Mouse (Mus musculus): ENCODE measurements around the gene Twf2. TPM values are rescaled to one million over a fixed set of nuclear protein-coding genes. Genes with fewer than 3 reads are reported as not detected.

Twf2 gene
- total and polyA plus RNA-seq, 3 experiments: 66.8 to 101 TPM; not detected in 1

GRCm38 (mm10) chr9:106173363-106173762 is 29.5 kb upstream of the Twf2 start:
- TF ChIP-seq GATA1 (IDR thresholded peaks at IDR 0.05; ENCODE audit: low read depth, low read length) (no peak), SIN3A (IDR thresholded peaks at IDR 0.05; ENCODE audit: low read length) (0 out of 2 replicates have a peak, but pooled peaks have one; percentile 39), RCOR1 (IDR thresholded peaks at IDR 0.05; ENCODE audit: low read depth, low read length) (no peak), MAZ (IDR thresholded peaks at IDR 0.05; ENCODE audit: low read depth, low read length) (no peak), HCFC1 (IDR thresholded peaks at IDR 0.05; ENCODE audit: low read depth, low read length) (no peak), BHLHE40 (IDR thresholded peaks at IDR 0.05; ENCODE audit: borderline replicate concordance, low read depth, low read length) (no peak), ZNF384 (IDR thresholded peaks at IDR 0.05; ENCODE audit: low read depth, low read length) (no peak), MYC (IDR thresholded peaks at IDR 0.05; ENCODE audit: low read depth, low read length) (peak; percentile 39; the same call in 1 of the 2 replicates), TCF12 (IDR thresholded peaks at IDR 0.05; ENCODE audit: low read depth, low read length) (no peak), MXI1 (IDR thresholded peaks at IDR 0.05; ENCODE audit: low read depth, low read length) (peak; percentile 90), MAX (IDR thresholded peaks at IDR 0.05; ENCODE audit: low read length) (peak; percentile 71), TAL1 (IDR thresholded peaks at IDR 0.05; ENCODE audit: low read length) (no peak), TBP (IDR thresholded peaks at IDR 0.05; ENCODE audit: low read depth, low read length) (no peak), MYB (IDR thresholded peaks at IDR 0.05; ENCODE audit: low read depth, low read length) (no peak), CTCF (IDR thresholded peaks at IDR 0.05 in 2 of 3, conservative IDR thresholded peaks at IDR 0.05 in 1 of 3; ENCODE audit: control insufficient read depth in 1 of 3, insufficient read depth in 1 of 3, low read depth in 2 of 3, low read length in 3 of 3, poor library complexity in 1 of 3, severe bottlenecking in 1 of 3) (no peak), SMC3 (IDR thresholded peaks at IDR 0.05; ENCODE audit: low read depth, low read length) (no peak), POLR2A (IDR thresholded peaks at IDR 0.05; ENCODE audit: control insufficient read depth in 1 of 2, insufficient read depth in 1 of 2, low read depth in 1 of 2, low read length in 2 of 2, poor library complexity in 1 of 2) (no peak)
- no peaks in the 10 kb centered on the region for H3K27me3 ChIP-seq (ENCODE audit: control insufficient read depth in 1 of 2, insufficient read depth in 2 of 2, low read length in 2 of 2)
- H3K27ac ChIP-seq (ENCODE audit: control insufficient read depth, low read depth, low read length): no peak overlapping the region
- no peak for DNase-seq (ENCODE audit: low read depth, low spot score)
- H3K9ac ChIP-seq (ENCODE audit: control insufficient read depth, low read depth, low read length, poor library complexity, severe bottlenecking): peak overlapping the region; percentile 57
- H3K4me1 ChIP-seq (ENCODE audit: control insufficient read depth in 1 of 2, insufficient read depth in 2 of 2, low read length in 2 of 2): peaks cover 21 to 24% of the 10 kb centered on the region in 2 experiments
- peaks cover 58% of the 10 kb centered on the region for H3K79me2 ChIP-seq (ENCODE audit: control insufficient read depth, insufficient read depth, low read length, poor library complexity)
- H3K4me3 ChIP-seq (ENCODE audit: control insufficient read depth in 1 of 2, insufficient read depth in 1 of 2, low read depth in 2 of 2, low read length in 2 of 2): peak overlapping the region; percentile 55 to 74
- peaks cover 15 to 35% of the 10 kb centered on the region in 2 experiments for H3K36me3 ChIP-seq (ENCODE audit: control insufficient read depth in 1 of 2, insufficient read depth in 2 of 2, low read length in 2 of 2)
- H3K9me3 ChIP-seq (replicated peaks; ENCODE audit: insufficient read depth, low read length): no peaks in the 10 kb centered on the region

- TF ChIP-seq TAL1 (IDR thresholded peaks at IDR 0.05; ENCODE audit: low read length) (no peak), POLR2AphosphoS2 (IDR thresholded peaks at IDR 0.05; ENCODE audit: low read length) (no peak), EP300 (IDR thresholded peaks at IDR 0.05; ENCODE audit: low read depth in 1 of 2, low read length in 2 of 2) (peak in 1 of 2 experiments; percentile 13; a peak in 1 of 4 replicates), GATA1 (IDR thresholded peaks at IDR 0.05; ENCODE audit: low read depth, low read length) (peak; percentile 39; the same call in 1 of the 2 replicates), MEF2A (IDR thresholded peaks at IDR 0.05; ENCODE audit: extremely low read depth, insufficient replicate concordance, low read depth, low read length, poor library complexity, severe bottlenecking) (peak; percentile 85; the same call in 1 of the 2 replicates), SMC3 (IDR thresholded peaks at IDR 0.05; ENCODE audit: low read depth, low read length) (no peak), ETS1 (IDR thresholded peaks at IDR 0.05; ENCODE audit: low read depth, low read length) (peak; percentile 50; the same call in 1 of the 2 replicates), ZNF384 (IDR thresholded peaks at IDR 0.05; ENCODE audit: low read depth, low read length) (peak; percentile 75), TCF12 (IDR thresholded peaks at IDR 0.05; ENCODE audit: low read depth, low read length) (0 out of 2 replicates have a peak, but pooled peaks have one; percentile 16), SIN3A (IDR thresholded peaks at IDR 0.05; ENCODE audit: low read length) (peak; percentile 52; the same call in 1 of the 2 replicates)
- H3K4me3 ChIP-seq (ENCODE audit: control insufficient read depth in 1 of 2, insufficient read depth in 1 of 2, low read depth in 2 of 2, low read length in 2 of 2): no peak overlapping the region
- no peaks in the 10 kb centered on the region for H3K9me3 ChIP-seq (replicated peaks; ENCODE audit: insufficient read depth, low read length)
- H3K4me1 ChIP-seq (ENCODE audit: control insufficient read depth in 1 of 2, insufficient read depth in 2 of 2, low read length in 2 of 2): peaks cover 13 to 21% of the 10 kb centered on the region in 2 experiments
- no peak overlapping the region for H3K27ac ChIP-seq (ENCODE audit: control insufficient read depth, low read depth, low read length)
- H3K27me3 ChIP-seq (ENCODE audit: control insufficient read depth in 1 of 2, insufficient read depth in 2 of 2, low read length in 2 of 2): no peaks in the 10 kb centered on the region
- peaks cover 62% of the 10 kb centered on the region for H3K79me2 ChIP-seq (ENCODE audit: control insufficient read depth, insufficient read depth, low read length, poor library complexity)
- DNase-seq (ENCODE audit: low read depth, low spot score): no peak
- H3K36me3 ChIP-seq (ENCODE audit: control insufficient read depth in 1 of 2, insufficient read depth in 2 of 2, low read length in 2 of 2): peaks cover 27 to 30% of the 10 kb centered on the region in 2 experiments
- H3K9ac ChIP-seq (ENCODE audit: control insufficient read depth, low read depth, low read length, poor library complexity, severe bottlenecking): no peak overlapping the region
Observed at GRCm38 (mm10) chr9:106175552-106176200, 27.2 kb upstream of the Twf2 start.

All from MEL (cell line).